Mouse (Mus musculus) natural killer cell, adult 2 months (primary cell): ENCODE measurements around the gene Itpripl2.

Source experiments
- DNase-seq, 2 experiments: peaks; one replicate each; pipeline ENCODE4 v3.0.0; 2022; ENCODE audit warnings: low spot score in 2 of 2

Gene Itpripl2

GRCm38 (mm10) chr7:118488060-118488664 lies 3.6 kb downstream of the Itpripl2 start:
- DNase-seq, result no peak

GRCm38 (mm10) chr7:118486917-118487316 lies 4.9 kb downstream of the Itpripl2 start:
- no peak for DNase-seq

GRCm38 (mm10) chr7:118483996-118484395 lies 7.8 kb downstream of the Itpripl2 start:
- no peak for DNase-seq

GRCm38 (mm10) chr7:118482001-118482400 lies 9.8 kb downstream of the Itpripl2 start:
- no peak for DNase-seq

- no peak for DNase-seq
These were observed 10.5 kb downstream of the Itpripl2 start for GRCm38 (mm10) chr7:118481047-118481810.

- no peak for DNase-seq
These were observed 11.5 kb downstream of the Itpripl2 start for GRCm38 (mm10) chr7:118480160-118480709.

- no peak for DNase-seq
These were observed 12.9 kb downstream of the Itpripl2 start for GRCm38 (mm10) chr7:118478835-118479312.

GRCm38 (mm10) chr7:118476428-118476827 lies 15.3 kb downstream of the Itpripl2 start:
- no peak for DNase-seq

GRCm38 (mm10) chr7:118475008-118475705 lies 16.6 kb downstream of the Itpripl2 start:
- DNase-seq, result no peak

GRCm38 (mm10) chr7:118472886-118473285 lies 18.9 kb downstream of the Itpripl2 start:
- no peak for DNase-seq

- DNase-seq, result no peak
These were observed 23.7 kb downstream of the Itpripl2 start for GRCm38 (mm10) chr7:118468060-118468459.

GRCm38 (mm10) chr7:118464432-118464831 lies 27.3 kb downstream of the Itpripl2 start:
- no peak for DNase-seq

GRCm38 (mm10) chr7:118462818-118463762 lies 28.7 kb downstream of the Itpripl2 start:
- DNase-seq, result no peak

- no peak for DNase-seq
These were observed 30.2 kb downstream of the Itpripl2 start for GRCm38 (mm10) chr7:118461400-118462136.

GRCm38 (mm10) chr7:118453722-118454121 lies 38.1 kb downstream of the Itpripl2 start:
- DNase-seq, result no peak

GRCm38 (mm10) chr7:118452940-118453339 lies 38.8 kb downstream of the Itpripl2 start:
- DNase-seq, result no peak

GRCm38 (mm10) chr7:118448134-118448967 lies 43.4 kb downstream of the Itpripl2 start, which contains the start of gene Syt17:
Gene Syt17 (minus strand): TSS chr7:118448222.
- DNase-seq, result no peak

- DNase-seq, result no peak
These were observed 44.3 kb downstream of the Itpripl2 start for GRCm38 (mm10) chr7:118447291-118448133.
